Mouse (Mus musculus) bone marrow macrophage, adult 2 months (primary cell): ENCODE data around the gene Slc37a3.
"Not testable (repeated sequence)": the region's sequence is repeated elsewhere in the genome, so short reads cannot be mapped to it uniquely, and the experiment has no call there.

Source experiments
- CTCF ChIP-seq: IDR thresholded peaks from 2 replicates; pipeline ENCODE4 v1.5.1; 2012; ENCODE audit warnings: low read depth, mild to moderate bottlenecking, low read length, moderate library complexity
- POLR2A ChIP-seq: IDR thresholded peaks from 2 replicates; pipeline ENCODE4 v1.6.1; 2012; ENCODE audit warnings: mild to moderate bottlenecking, low read depth, low read length, borderline replicate concordance

DNA sequence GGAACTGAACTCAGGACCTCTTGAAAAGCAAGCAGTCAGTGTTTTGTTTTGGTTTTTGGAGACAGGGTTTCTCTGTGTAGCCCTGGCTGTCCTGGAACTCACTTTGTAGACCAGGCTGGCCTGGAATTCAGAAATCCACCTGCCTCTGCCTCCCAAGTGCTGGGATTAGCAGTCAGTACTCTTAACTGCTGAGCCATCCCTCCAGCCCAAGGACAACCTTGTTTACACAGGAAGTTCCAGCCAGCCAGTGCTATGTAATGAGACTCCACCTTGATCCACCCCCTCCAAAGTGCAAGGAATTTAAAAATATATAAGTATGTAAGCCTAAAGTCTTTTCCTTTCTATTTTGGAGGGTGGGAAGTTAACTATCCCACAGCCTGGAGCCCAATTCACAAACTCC is 39.2 kb upstream of the Slc37a3 start:
- TF ChIP-seq POLR2A, CTCF: not testable (repeated sequence)
